Mouse (Mus musculus): Measurements from ENCODE around the gene Acss1. TPM values are rescaled to one million over a fixed set of nuclear protein-coding genes. Genes with fewer than 3 reads are reported as not detected.
A peak's percentile ranks its signal among the peaks of the same experiment; 100 is the strongest.

Gene Acss1
- total and polyA plus RNA-seq, 2 experiments from 2014 or later: 17.6 to 43.5 TPM

DNA sequence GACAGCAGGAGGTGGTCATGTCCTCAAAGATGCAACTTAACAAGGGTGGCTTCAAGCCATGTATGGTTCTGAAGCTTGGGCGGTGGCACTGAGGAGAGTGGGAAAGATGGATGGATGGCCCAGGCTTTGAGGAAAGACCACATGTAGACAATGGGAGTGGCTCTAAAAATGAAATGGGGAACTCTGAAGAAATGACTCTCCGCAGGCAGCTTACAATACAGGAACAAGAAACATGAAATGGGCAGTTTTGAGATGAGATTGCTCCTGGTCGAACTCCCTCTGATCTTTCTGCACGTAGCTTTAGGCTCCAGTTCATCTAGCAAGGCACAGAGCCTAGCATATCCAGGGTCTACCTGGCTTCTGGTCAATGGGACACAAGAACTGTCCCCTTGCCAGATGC lies 39.0 kb downstream of the Acss1 start:
- WGBS: 88% methylated on average over 4 of the region's 4 CpGs
- no peaks in the 10 kb centered on the region for H3K9me3 ChIP-seq (ENCODE audit: low read length)
- no peak overlapping the region for H3K4me2 ChIP-seq (ENCODE audit: low read depth, low read length)
- ATAC-seq (no peak), DNase-seq (ENCODE audit: low spot score) (no peak)
- no peaks in the 10 kb centered on the region for H3K27me3 ChIP-seq (ENCODE audit: insufficient read depth, low read length)
- TF ChIP-seq CTCF (IDR thresholded peaks at IDR 0.05; ENCODE audit: low read depth): no peak
- H3K27ac ChIP-seq: no peak overlapping the region
- no peak overlapping the region for H3K9ac ChIP-seq (replicated peaks; ENCODE audit: low read length)
- H3K36me3 ChIP-seq (ENCODE audit: insufficient read depth, low read length): no peaks in the 10 kb centered on the region; the same call in 1 of the 2 replicates
- no peak overlapping the region for H3K4me3 ChIP-seq (ENCODE audit: low read length)
- no peaks in the 10 kb centered on the region for H3K4me1 ChIP-seq (ENCODE audit: insufficient read depth, low read length)

GRCm38 (mm10) chr2:150627140-150627539 lies 41.2 kb downstream of the Acss1 start:
- no peak overlapping the region for H3K4me3 ChIP-seq (ENCODE audit: low read length)
- H3K36me3 ChIP-seq (ENCODE audit: insufficient read depth, low read length): no peaks in the 10 kb centered on the region; the same call in 1 of the 2 replicates
- no peak for ATAC-seq
- no peaks in the 10 kb centered on the region for H3K4me1 ChIP-seq (ENCODE audit: insufficient read depth, low read length)
- TF ChIP-seq CTCF (IDR thresholded peaks at IDR 0.05; ENCODE audit: low read depth): no peak
- no peak overlapping the region for H3K27ac ChIP-seq
- H3K4me2 ChIP-seq (ENCODE audit: low read depth, low read length): no peak overlapping the region
- no peaks in the 10 kb centered on the region for H3K9me3 ChIP-seq (ENCODE audit: low read length)
- no peak for DNase-seq (ENCODE audit: low spot score)
- no peak overlapping the region for H3K9ac ChIP-seq (replicated peaks; ENCODE audit: low read length)
- WGBS: 78% methylated on average over 6 of the region's 6 CpGs
- no peaks in the 10 kb centered on the region for H3K27me3 ChIP-seq (ENCODE audit: insufficient read depth, low read length)

DNA sequence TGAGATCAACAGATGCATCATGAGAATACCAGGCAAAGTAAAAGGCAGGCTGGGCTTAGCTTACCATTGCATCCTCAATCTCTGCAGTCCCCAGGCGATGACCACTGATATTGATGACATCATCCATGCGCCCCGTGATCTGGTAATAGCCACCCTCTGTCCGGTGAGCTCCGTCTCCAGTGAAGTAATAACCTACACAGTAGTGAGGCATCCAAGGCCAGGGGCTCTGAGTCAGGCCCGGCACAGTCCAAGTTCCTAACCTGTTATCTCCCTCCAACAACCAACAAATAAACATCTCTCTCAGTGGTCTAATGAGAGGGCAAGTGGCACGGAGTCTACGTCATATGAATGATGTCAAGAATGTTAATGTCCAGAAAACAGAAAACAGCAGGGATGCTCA lies 43.4 kb downstream of the Acss1 start:
- no peaks in the 10 kb centered on the region for H3K27me3 ChIP-seq (ENCODE audit: insufficient read depth, low read length)
- ATAC-seq (no peak), DNase-seq (ENCODE audit: low spot score) (no peak)
- H3K36me3 ChIP-seq (ENCODE audit: insufficient read depth, low read length): no peaks in the 10 kb centered on the region; the same call in 1 of the 2 replicates
- H3K4me2 ChIP-seq (ENCODE audit: low read depth, low read length): no peak overlapping the region
- no peaks in the 10 kb centered on the region for H3K4me1 ChIP-seq (ENCODE audit: insufficient read depth, low read length)
- no peak overlapping the region for H3K9ac ChIP-seq (replicated peaks; ENCODE audit: low read length)
- TF ChIP-seq CTCF (IDR thresholded peaks at IDR 0.05; ENCODE audit: low read depth): no peak
- no peak overlapping the region for H3K27ac ChIP-seq
- no peaks in the 10 kb centered on the region for H3K9me3 ChIP-seq (ENCODE audit: low read length)
- no peak overlapping the region for H3K4me3 ChIP-seq (ENCODE audit: low read length)
- WGBS: 91% methylated on average over 8 of the region's 8 CpGs

GRCm38 (mm10) chr2:150623957-150624356 lies 44.3 kb downstream of the Acss1 start:
- Histone ChIP-seq H3K4me1 (ENCODE audit: insufficient read depth, low read length) (no peaks in the 10 kb centered on the region), H3K27ac (no peak overlapping the region), H3K4me3 (ENCODE audit: low read length) (no peak overlapping the region), H3K9me3 (ENCODE audit: low read length) (no peaks in the 10 kb centered on the region), H3K9ac (replicated peaks; ENCODE audit: low read length) (no peak overlapping the region), H3K4me2 (ENCODE audit: low read depth, low read length) (no peak overlapping the region), H3K27me3 (ENCODE audit: insufficient read depth, low read length) (no peaks in the 10 kb centered on the region), H3K36me3 (ENCODE audit: insufficient read depth, low read length) (no peaks in the 10 kb centered on the region; the same call in 1 of the 2 replicates)
- no peak for TF ChIP-seq CTCF (IDR thresholded peaks at IDR 0.05; ENCODE audit: low read depth)
- no peak for DNase-seq (ENCODE audit: low spot score)
- no peak for ATAC-seq
- WGBS: 90% methylated on average over 3 of the region's 3 CpGs

GRCm38 (mm10) chr2:150621698-150622097 lies 46.6 kb downstream of the Acss1 start:
- H3K27ac ChIP-seq: no peak overlapping the region
- no peaks in the 10 kb centered on the region for H3K9me3 ChIP-seq (ENCODE audit: low read length)
- DNase-seq (ENCODE audit: low spot score) (no peak), ATAC-seq (no peak)
- no peaks in the 10 kb centered on the region; the same call in 1 of the 2 replicates for H3K36me3 ChIP-seq (ENCODE audit: insufficient read depth, low read length)
- no peak overlapping the region for H3K4me2 ChIP-seq (ENCODE audit: low read depth, low read length)
- H3K4me3 ChIP-seq (ENCODE audit: low read length): no peak overlapping the region
- WGBS: 73% methylated on average over 3 of the region's 3 CpGs
- no peak overlapping the region for H3K9ac ChIP-seq (replicated peaks; ENCODE audit: low read length)
- no peaks in the 10 kb centered on the region for H3K27me3 ChIP-seq (ENCODE audit: insufficient read depth, low read length)
- no peaks in the 10 kb centered on the region for H3K4me1 ChIP-seq (ENCODE audit: insufficient read depth, low read length)
- TF ChIP-seq CTCF (IDR thresholded peaks at IDR 0.05; ENCODE audit: low read depth): no peak

DNA sequence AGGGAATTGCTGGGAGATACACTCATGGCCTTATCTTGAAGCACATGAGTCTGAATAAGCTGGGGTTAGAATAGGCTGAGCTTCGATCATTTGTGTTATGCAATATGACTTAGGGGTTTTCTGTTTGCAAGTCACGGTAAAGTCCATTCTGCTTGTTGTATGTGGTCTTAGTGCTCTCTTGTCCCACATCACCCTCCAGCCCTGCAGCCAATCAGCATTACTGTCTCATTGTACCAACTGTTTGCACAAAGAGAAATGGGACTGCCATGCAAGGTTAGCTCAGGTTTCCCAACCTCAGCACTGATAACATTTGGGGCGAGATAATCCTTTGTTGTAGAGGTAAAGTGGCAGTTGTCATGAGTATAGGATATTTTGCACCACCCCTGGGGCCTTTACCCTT lies 58.2 kb downstream of the Acss1 start:
- TF ChIP-seq CTCF (IDR thresholded peaks at IDR 0.05; ENCODE audit: low read depth): no peak
- no peaks in the 10 kb centered on the region for H3K27me3 ChIP-seq (ENCODE audit: insufficient read depth, low read length)
- H3K27ac ChIP-seq: no peak overlapping the region
- DNase-seq (ENCODE audit: low spot score) (no peak), ATAC-seq (no peak)
- H3K9ac ChIP-seq (replicated peaks; ENCODE audit: low read length): no peak overlapping the region
- 81% methylated on average over 3 of the region's 3 CpGs for WGBS
- no peak overlapping the region for H3K4me3 ChIP-seq (ENCODE audit: low read length)
- no peaks in the 10 kb centered on the region for H3K9me3 ChIP-seq (ENCODE audit: low read length)
- no peaks in the 10 kb centered on the region for H3K36me3 ChIP-seq (ENCODE audit: insufficient read depth, low read length)
- peaks cover 7% of the 10 kb centered on the region; the same call in 1 of the 2 replicates for H3K4me1 ChIP-seq (ENCODE audit: insufficient read depth, low read length)
- no peak overlapping the region for H3K4me2 ChIP-seq (ENCODE audit: low read depth, low read length)

GRCm38 (mm10) chr2:150608872-150609560 lies 59.3 kb downstream of the Acss1 start:
- peaks cover 7% of the 10 kb centered on the region; the same call in 1 of the 2 replicates for H3K4me1 ChIP-seq (ENCODE audit: insufficient read depth, low read length)
- 2% methylated on average over 10 of the region's 10 CpGs for WGBS

More at GRCm38 (mm10) chr2:150608872-150609560, 59.3 kb downstream of the Acss1 start:
- Histone ChIP-seq H3K9me3 (ENCODE audit: low read length) (no peaks in the 10 kb centered on the region), H3K4me3 (ENCODE audit: low read length) (peak overlapping the region; percentile 94), H3K27ac (peak overlapping the region; percentile 56; the same call in 1 of the 2 replicates), H3K9ac (replicated peaks; ENCODE audit: low read length) (peak overlapping the region; percentile 84), H3K36me3 (ENCODE audit: insufficient read depth, low read length) (no peaks in the 10 kb centered on the region), H3K27me3 (ENCODE audit: insufficient read depth, low read length) (no peaks in the 10 kb centered on the region), H3K4me2 (ENCODE audit: low read depth, low read length) (peak overlapping the region; percentile 86)
- ATAC-seq: peak; percentile 46
- DNase-seq (ENCODE audit: low spot score): peak; percentile 89
- peak; percentile 90 for TF ChIP-seq CTCF (IDR thresholded peaks at IDR 0.05; ENCODE audit: low read depth)
